Comparison of ENCODE assay signal across 8 mouse cellular contexts in the genomic region with DNA sequence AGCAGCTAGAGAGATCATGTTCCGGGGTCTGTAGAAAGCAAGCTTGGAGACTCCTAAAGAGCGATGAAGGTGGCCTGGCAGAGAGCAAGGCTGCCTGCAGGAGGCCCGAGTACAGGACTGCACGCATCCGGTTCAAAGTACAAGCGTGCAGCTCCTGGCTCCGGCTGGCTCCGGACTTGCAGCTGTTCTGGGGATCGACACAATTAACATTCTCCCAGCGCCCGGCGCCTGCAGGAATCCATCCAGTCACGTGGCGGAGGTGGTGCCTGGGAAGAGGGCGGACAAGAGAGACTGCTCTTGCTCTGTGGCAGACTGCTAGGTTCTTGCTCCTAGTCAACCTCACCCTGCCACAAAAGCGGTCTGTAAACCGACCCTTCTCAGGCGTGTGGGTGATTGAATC.
A peak's percentile ranks its signal among the peaks of the same experiment; 100 is the strongest.
DNase-seq lines count a peak whose midpoint lies in the region; ATAC-seq and TF ChIP-seq lines count a peak whose summit lies in the region.

No protein-coding gene starts in this region.

- peaks cover 24% of the 10 kb centered on the region for H3K4me1 ChIP-seq in liver, embryonic 16.5 days (ENCODE audit: control insufficient read depth, low read depth, low read length)

- no peaks in the 10 kb centered on the region for H3K79me2 ChIP-seq in C2C12 (ENCODE audit: control insufficient read depth, insufficient read depth)

- H3K36me3 ChIP-seq in C2C12 (ENCODE audit: control insufficient read depth, insufficient read depth): no peaks in the 10 kb centered on the region
- no peaks in the 10 kb centered on the region for H3K36me3 ChIP-seq in liver, embryonic 16.5 days (ENCODE audit: control insufficient read depth, insufficient read depth)

- H3K9me3 ChIP-seq in liver, embryonic 16.5 days (replicated peaks; ENCODE audit: control insufficient read depth, low read length): no peaks in the 10 kb centered on the region

- TF ChIP-seq CTCF in C2C12 (IDR thresholded peaks at IDR 0.05; ENCODE audit: control insufficient read depth, insufficient read depth, insufficient read length): no peak
- peak; percentile 50 for TF ChIP-seq CTCF in layer of hippocampus, adult 2 months (conservative IDR thresholded peaks at IDR 0.05)

- peak overlapping the region; percentile 87 for H3K27ac ChIP-seq in layer of hippocampus, adult 2 months
- no peak overlapping the region; the same call in 1 of the 2 replicates for H3K27ac ChIP-seq in liver, embryonic 16.5 days (ENCODE audit: low read length)

- H3ac ChIP-seq in C2C12 (ENCODE audit: control insufficient read depth, insufficient read length, low read depth): no peak overlapping the region

- peak; percentile 82 for ATAC-seq in frontal cortex, adult (ENCODE audit: low TSS enrichment)
- ATAC-seq in liver, embryonic 16.5 days (ENCODE audit: low read depth): peak; percentile 79

- H3K4me2 ChIP-seq in liver, embryonic 16.5 days (ENCODE audit: low read depth, low read length): peak overlapping the region; percentile 40

- 14% methylated on average over 18 of the region's 18 CpGs for WGBS in liver, embryonic 16.5 days (ENCODE audit: insufficient replicate concordance)

- no peaks in the 10 kb centered on the region for H3K27me3 ChIP-seq in C2C12 (ENCODE audit: control insufficient read depth, insufficient read depth, insufficient read length)
- no peaks in the 10 kb centered on the region; the same call in 1 of the 2 replicates for H3K27me3 ChIP-seq in liver, embryonic 16.5 days (ENCODE audit: control insufficient read depth, insufficient read depth, low read depth, low read length)

- H3K9ac ChIP-seq in liver, embryonic 16.5 days (ENCODE audit: low read depth, low read length): no peak overlapping the region

- DNase-seq in cerebellum, adult 8-10 months: peak; percentile 72
- DNase-seq in heart, postnatal 4 days: peak; percentile 89
- DNase-seq in layer of hippocampus, adult 2 months (ENCODE audit: low spot score in 2 of 2): peak; percentile 64 to 87
- peak; percentile 72 for DNase-seq in ovary, adult 18-20 months (ENCODE audit: low spot score)
- peak; percentile 61 for DNase-seq in urinary bladder, adult 2 months (ENCODE audit: low spot score)

- no peak overlapping the region for H3K4me3 ChIP-seq in C2C12 (ENCODE audit: insufficient read depth, poor library complexity, severe bottlenecking)
- H3K4me3 ChIP-seq in layer of hippocampus, adult 2 months: peak overlapping the region; percentile 38
- no peak overlapping the region for H3K4me3 ChIP-seq in liver, embryonic 16.5 days (ENCODE audit: low read depth, low read length)

- no peaks in the 10 kb centered on the region for H3K79me3 ChIP-seq in C2C12 (ENCODE audit: low read depth)

TF ChIP-seq in C2C12, 6 proteins besides CTCF, POLR2A, EP300 and RAD21:
- peak; percentile 88 for TF ChIP-seq USF1 (IDR thresholded peaks at IDR 0.05; ENCODE audit: low read depth)
- TF ChIP-seq MYOD1 (IDR thresholded peaks at IDR 0.05; ENCODE audit: control insufficient read depth, insufficient read length, low read depth): peak; percentile 80
- no peak for TF ChIP-seq MAX (IDR thresholded peaks at IDR 0.05)
- TF ChIP-seq MYOG (IDR thresholded peaks at IDR 0.05; ENCODE audit: control insufficient read depth, extremely low read depth, insufficient read length): no peak
- TF ChIP-seq FOSL1 (IDR thresholded peaks at IDR 0.05; ENCODE audit: insufficient read depth, low read length, poor library complexity, severe bottlenecking): no peak
- no peak for TF ChIP-seq CEBPB (IDR thresholded peaks at IDR 0.05; ENCODE audit: low read depth)
TF ChIP-seq in C2C12: peak in this region for 2.
